Mouse (Mus musculus): ENCODE data around the gene Apoe. TPM values are rescaled to one million over a fixed set of nuclear protein-coding genes. Genes with fewer than 3 reads are reported as not detected.
"Not testable (repeated sequence)": the region's sequence is repeated elsewhere in the genome, so short reads cannot be mapped to it uniquely, and the experiment has no call there.

The Apoe gene
- total RNA-seq, 2 experiments from 2014 or later, result 2,679 to 2,697 TPM

DNA sequence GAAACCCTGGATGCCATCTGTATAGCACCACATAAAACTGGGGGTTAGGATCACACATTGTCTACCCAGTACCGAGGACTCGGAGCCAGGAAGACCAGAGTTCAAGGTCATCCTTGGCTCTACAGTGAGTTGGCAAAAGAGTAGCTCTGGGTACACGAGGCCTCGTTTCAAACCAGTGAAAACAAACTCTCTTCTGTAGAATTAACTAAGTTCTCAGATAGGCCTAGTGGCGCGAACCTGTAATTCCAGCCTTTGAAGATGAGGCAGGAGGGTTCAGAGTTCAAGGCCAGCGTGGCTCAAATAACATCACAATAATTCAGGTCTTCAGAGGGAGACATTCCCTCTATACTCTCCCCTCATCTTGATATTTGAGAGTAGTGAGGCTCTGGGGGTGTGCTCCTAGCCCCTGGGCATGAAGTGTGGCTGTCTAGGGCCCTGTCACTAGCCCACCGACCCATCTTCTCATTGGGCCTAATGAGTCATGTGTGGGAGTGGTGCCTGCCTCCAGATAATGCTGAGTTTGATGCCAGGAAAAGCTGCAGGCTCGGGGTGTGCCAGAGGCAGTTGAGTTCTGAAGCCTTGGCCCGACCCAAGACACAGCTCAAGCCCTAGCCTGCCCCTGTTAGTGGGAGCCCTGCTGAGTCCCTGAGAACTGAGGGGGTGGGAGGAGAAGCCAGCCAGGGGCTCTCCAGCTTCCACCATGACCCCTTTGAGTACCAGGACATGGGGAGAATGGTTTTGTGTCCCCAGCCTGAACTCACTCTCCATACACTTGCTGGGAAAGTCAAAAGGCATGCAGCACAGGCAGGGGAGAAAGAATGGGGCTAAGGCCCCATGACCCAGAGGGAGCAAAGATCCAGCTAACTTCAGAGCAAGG, 4.4 kb downstream of the Apoe start:
- no peak for DNase-seq (ENCODE audit: low spot score in 2 of 2)

DNA sequence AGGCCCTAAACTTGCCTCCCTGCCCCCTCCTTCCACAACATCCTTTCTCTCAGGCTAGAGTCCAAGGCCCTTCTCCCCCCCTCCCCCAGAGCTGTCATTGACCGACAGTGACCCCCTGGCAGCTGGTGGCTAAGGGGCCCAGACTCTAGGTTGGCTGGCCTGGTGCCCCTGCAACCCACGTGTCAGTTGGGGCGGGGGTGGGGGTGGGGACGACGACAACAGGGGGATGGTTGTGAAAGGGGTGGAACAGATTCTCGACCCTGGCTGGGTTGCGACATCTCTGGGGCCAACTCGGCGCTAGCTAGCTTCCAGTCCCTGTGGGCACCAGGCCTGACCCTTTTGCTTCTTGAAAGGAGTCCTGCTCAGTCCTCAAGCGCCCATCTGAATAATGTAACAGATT, 5.6 kb downstream of the Apoe start:
- DNase-seq (ENCODE audit: low spot score in 2 of 2), result peak in 1 of 2 experiments; percentile 81

DNA sequence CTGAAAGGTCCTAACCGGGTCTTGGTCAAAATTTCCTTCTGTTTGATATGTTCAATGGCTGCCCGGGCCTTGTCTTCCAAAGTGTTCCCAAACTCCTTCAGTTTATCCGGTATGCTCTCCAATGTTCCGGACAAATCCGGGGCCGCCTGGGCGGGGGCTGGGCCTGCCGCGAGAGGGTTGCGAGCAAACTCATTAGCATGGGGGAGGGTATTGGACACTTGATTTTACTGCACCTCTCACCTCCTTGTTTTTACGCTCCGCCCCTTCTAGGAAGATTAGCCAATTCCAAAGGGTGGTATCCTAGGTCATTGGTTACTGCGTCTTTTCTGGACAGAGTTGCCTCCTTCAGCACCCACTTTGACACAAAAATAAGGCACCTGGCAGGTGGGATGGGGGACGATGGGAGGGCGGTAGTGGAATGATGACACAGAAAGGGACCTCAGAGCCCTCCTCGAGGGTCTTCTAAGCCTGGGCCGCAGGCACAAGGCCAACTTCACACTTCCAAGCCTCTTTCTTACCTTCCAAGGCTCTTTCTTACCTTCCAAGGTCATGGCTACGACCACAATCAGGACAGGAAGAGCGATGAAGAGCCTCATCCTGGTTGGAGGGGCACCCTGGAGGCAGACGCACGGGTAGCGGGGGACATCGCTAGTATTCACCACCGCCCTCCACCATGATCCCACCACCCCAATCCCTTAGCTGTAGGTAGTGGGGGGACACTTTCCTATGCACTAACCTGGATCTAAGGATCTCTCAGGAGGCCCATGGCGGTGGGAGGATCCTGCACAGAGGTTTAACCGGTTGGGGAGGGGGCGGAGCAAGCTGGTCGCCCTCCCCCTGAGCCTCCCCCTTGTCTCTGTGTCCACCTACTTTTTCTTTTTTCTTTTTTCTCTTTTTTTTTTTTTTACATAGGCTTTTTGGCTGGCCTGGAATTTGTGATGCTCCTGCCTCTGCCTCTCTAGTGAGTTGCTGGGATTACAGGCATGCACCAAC, 6.8 kb downstream of the Apoe start, which contains the start of gene Apoc1:
Apoc1 (minus strand) TSS at position 788 of the 993 bp plus-strand sequence.
- DNase-seq (ENCODE audit: low spot score in 2 of 2), result no peak

DNA sequence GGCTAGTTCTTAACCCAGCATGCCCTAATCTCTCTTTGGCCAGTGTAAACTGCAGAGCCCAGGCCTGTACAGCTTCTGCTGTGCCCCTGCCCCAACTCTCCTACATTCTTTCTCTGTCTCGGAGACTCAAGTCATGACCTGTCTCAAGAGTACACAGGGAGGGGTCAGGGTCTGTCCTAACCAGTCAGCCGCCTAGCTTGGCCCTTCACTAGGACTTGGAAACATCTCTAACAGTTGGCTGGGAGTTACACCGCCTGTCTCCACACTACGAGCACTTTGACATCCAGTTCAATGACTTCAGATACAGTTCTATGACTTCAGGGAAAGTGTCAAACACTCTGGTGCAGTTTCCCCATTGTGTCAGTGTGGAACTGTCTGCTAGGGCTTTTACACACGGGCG, 7.6 kb downstream of the Apoe start:
- DNase-seq (ENCODE audit: low spot score in 2 of 2), result no peak

DNA sequence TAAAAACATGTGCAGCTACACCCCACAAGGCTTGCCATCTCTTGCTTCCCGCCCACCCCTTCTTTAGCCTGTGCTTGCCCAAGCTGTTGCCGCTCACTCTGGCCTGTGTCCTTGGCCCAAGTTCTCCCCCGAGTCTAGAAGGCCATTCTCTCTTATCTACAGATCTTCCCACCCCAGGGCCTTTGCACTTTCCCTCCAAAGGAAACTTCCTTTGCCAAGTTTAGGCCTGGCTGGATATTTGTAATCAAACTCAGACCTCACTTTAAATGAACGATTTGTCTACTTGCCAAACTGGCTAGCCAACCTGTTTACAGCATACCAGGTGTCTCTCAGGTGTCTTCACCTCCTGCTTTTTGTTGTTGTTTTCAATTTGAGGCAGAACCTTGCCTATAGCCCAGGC, 8.1 kb downstream of the Apoe start:
- DNase-seq (ENCODE audit: low spot score in 2 of 2), result no peak

DNA sequence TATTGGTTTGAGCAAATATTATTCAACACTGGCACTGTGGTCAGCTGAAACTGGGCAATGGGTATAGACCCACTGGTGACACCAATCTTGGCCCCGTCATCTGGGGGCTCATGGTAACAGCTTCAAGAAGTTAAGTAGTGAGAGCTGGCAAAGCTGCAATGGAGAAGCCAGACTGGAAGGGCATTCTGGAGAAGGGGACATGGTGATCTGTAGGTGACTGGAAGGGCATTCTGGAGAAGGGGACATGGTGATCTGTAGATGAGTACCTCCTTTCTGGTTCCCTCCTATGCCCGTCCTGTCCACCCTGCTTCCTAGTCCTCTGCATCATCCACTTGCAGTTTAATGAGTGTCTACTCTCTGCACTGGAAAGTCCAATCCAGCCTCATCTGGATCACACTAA, 10.4 kb downstream of the Apoe start:
- no peak for DNase-seq (ENCODE audit: low spot score in 2 of 2)

DNA sequence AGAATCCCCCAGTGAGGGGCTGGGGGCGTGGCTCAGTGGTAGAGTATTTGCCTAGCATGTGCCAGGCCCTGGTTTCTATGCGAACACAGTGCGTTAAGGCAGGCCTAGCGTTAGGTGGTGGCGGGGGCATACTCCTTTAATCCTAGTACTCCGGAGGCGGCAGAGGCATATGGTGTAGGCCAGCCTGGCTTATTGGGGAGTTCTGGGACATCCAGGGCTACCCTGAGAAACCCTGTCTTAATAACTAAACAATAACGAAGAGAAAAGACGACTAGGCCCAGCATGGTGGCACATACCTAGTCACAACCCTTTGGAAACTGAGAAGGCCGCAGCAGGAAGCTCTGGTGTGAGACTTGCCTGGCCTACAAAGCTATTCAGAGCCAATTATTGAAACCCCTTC, 10.9 kb downstream of the Apoe start:
- DNase-seq (ENCODE audit: low spot score in 2 of 2), result no peak

DNA sequence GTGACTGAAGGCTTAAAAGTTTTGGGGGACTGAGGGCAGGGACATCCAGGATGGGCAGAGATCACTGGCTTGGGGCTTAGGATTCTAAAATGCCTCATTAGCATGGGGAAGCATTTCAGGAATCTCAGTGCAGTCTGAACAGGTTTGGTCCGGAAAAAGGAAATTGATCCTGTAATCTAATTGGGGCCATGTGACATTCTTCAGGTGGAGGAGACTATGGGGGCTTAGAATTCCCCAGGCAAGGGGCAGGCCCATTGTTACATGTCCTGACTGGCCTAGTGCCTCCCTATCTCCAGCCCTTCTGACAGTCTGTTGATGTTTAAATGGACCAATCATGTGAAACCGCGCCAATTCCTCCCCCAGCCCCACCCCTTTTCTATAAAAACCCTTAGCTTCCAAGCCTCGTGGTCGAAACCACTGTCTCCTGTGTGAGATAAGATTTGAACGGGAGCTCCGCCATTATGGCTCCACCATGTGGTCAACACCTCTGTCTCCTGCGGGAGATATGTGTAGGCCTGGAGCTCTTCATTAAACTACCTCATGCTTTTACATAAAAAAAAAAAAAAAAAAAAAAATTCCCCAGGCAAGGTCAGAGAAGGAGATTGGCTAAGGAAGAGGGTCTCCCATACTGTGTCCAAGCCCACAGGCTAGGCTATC, 11.9 kb downstream of the Apoe start:
- DNase-seq (ENCODE audit: low spot score in 2 of 2), result not testable (repeated sequence)

DNA sequence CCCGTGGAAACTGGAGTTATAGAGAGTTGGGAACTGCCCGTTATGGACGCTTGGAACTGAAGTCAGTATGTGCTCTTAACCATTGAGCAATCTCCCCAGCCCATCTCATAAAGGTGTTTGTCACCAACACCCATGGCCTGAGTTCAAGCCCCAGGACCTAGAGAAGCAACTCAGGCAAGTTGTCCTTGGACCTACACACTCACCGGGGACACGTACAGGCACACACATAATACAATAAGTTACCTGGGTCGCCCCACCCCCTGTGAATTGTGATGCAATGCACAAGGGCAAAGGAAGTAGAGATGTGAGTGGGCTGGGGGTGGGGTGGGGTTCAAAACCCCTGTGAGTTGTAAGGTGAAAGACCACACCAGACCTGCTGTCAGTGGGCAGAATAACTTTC, 12.5 kb downstream of the Apoe start:
- DNase-seq (ENCODE audit: low spot score in 2 of 2), result no peak

DNA sequence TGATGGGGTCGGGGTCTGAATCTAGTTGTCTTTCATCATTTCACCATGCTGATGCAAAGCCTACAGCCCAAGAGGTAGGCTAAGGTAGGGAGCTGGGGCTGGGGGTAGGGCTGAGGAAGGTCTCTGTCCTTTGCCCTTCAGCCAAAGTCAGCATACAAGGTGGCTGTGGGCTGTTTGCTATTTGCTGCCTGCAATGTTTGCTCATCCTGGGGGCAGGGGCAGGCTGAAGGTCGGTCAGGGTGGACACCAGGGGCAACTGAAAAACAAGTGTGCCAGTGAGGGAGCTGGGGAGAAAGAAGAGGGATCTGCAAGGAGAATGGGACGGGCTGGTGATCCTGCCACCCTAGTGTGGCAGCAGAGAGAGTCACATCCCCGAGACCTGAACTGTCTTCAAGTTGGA, 13.6 kb downstream of the Apoe start:
- DNase-seq (ENCODE audit: low spot score in 2 of 2), result no peak

DNA sequence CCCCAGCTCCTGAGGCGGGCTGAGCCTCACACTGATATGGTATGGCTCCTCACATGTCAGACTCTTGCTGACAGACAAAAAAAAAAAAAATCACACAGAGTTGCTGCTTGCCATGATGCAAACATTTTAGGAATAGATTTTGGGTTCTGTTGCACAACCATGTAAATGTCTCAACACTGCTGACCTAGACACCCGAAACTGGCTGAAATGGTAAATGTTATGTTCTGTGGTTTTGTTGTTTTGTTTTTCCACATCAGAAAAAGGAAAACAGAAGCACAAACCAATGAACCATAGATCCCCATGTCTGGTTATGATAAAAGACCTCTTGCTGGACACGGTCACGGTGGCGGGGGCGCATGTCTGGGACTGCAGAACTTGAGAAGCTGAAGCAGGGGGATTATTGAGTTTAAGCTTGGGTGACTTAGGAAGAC, 15.2 kb downstream of the Apoe start:
- DNase-seq (ENCODE audit: low spot score in 2 of 2), result no peak

DNA sequence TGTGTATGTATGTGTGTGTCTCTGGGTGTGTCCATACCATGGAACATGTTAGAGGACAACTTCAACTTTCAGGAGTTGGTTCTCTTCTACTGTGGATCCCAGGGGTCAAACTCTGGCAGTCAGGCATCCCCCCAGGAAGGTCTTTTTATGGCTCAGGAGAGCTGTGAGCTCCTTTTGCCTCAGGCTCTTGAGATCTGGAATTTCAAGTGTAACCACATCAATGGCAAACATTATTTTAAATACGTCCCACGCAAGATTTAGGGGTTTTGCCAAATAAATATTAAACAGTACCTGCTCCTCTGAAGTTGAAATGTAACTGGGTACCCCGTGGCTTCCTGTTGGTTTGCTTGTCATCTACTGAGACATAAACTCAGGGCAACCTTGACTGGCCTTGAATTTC, 16.0 kb downstream of the Apoe start:
- DNase-seq (ENCODE audit: low spot score in 2 of 2), result no peak

DNA sequence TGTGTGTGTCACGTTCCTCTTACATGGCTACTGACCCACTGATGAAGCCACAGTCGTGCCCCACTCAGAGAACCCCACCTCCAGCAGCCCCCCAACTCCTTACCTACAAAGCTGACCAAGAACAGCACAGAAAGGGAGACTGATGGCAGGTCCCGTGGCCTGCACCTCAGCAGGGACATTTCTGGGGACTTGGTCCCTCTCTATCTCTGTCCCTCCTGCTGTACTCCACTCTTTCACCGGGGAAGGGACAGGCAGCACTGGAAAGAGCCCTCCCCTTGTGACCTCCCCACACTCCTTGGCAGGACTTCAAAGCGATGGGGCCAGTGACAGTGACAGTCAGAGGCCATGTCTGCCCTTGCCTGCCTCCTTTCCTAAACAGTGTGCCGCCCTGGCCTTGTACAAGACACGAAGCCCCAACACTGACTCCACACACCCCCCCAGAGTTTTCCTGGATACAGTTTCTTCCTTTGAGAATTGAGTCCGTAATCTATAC, 17.7 kb downstream of the Apoe start, which contains the start of the genes Gm44805 and Apoc4:
Gm44805 (minus strand) TSS at position 222 of the 493 bp plus-strand sequence.
Apoc4 (minus strand) TSS at position 278 of the 493 bp plus-strand sequence.
- no peak for DNase-seq (ENCODE audit: low spot score in 2 of 2)

DNA sequence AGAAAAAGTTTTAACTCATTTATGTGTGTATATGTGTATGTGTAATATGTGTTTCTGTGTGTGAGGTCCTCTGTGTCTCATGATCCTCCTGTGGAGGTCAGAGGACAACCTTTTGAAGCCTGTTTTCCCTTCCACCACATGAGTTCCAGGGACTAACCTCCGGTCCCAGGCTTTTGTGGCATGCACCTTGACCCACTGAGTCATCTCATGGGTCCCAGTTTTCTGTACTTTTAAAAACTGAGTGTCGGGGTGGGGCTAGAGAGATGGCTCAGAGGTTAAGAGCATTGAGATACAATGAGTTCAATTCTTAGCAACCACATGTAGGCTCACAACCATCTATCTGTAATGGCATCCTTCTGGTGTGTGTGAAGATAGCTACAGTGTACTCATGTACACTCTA, 18.3 kb downstream of the Apoe start:
- DNase-seq (ENCODE audit: low spot score in 2 of 2), result no peak

DNA sequence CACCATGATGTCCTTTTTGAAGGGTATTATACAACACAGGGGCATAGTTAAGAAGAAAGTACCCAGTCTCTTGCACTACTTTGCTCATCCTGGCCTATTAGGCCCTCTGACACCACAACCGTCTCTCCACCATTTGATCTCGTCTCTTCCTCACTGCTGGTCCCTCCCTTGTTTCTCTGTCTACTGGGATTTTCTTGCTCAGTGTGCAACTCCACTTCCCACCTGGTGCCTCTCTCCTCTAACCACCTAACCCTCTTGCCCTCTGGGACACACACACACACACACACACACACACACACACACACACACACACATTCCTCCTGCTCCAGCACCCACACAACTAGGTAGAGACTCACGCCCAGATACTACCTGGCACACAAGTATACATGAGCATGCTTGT, 20.1 kb downstream of the Apoe start:
- no peak for DNase-seq (ENCODE audit: low spot score in 2 of 2)

DNA sequence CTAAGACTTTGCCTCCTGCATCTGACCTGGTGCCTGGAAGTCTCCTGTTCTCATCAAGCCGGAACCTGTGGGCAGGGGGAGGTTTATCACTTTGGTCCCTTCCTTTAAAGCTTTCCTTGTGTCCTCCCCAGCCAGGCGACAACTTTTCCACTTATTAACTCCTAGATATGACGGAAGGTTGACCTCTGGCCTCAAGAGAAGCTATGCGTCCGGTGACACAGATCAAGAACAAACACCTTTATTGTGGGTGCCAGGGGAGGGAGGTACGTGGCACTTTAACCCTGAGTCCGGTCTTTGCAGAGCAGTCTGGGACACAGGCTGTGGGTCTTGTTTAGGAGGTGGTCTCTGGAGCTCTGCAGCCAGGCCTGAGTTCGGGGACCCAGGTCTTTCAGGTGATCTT, 21.1 kb downstream of the Apoe start, which contains the start of gene Apoc2:
Apoc2 (minus strand) TSS at position 70 of the 400 bp plus-strand sequence.
- no peak for DNase-seq (ENCODE audit: low spot score in 2 of 2)

DNA sequence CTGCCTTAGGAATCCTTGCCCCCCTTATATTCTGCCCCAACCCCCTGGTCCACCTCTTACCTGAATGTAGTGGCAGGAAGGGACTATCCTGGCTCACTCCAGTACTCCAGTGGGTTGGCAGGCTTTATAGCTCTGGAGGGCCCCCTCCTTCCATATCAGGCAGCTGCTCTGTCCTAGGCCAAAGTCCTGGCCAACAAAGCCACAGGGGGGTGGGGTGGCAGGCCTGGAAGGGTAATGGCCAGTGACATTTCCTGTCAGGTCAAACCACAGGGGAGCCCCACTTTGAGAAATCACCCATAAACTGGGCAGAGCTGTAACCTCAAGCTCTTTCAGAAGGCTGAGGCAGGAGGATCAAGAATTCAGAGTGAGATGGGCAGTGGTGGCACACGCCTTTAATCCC, 22.3 kb downstream of the Apoe start:
- DNase-seq (ENCODE audit: low spot score in 2 of 2), result no peak

DNA sequence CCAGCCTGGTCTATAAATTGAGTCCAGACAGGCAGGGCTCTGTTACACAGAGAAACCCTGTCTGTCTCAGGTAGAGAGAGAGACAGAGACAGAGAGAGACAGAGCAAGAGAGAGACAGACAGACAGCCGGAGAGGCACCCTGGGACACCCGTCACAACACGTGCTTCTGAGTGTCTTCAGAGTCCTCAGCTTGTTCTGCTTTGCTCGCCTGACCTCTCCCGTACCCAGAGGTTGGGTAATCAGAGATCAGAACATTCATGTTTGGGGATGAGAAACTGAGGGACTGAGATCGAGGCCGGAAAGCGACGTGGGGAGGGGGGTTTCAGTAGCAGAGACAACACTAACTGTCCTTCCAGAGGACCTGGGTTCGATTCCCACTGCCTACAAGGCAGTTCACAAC, 23.2 kb downstream of the Apoe start:
- no peak for DNase-seq (ENCODE audit: low spot score in 2 of 2)

DNA sequence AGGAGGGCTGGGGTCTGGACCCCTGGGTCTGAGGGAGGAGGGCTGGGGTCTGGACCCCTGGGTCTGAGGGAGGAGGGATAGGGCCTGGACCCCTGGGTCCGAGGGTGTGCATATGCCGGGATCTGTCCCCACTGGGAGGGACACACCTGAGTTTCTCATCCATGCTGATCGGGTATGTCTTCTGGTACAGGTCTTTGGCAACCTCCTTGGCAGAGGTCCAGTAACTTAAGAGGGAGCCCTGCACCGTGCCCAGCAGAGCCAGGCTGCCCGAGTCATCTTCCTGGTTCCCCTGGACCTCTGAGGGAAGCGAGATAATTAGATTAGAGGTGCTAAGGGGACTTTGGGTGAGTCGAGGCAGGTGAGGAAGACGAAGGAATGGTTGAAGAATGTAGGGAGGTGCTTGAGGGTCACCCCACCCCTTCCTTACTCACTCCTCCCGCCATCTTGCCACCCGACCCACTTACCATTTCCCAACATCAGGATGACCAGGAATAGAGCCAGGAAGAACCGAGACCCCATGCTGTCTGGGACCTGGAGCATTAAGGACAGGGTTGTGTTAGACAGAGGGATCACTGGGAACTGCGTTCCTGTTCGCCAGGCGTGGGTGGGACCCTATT, 25.8 kb downstream of the Apoe start:
- no peak for DNase-seq (ENCODE audit: low spot score in 2 of 2)

DNA sequence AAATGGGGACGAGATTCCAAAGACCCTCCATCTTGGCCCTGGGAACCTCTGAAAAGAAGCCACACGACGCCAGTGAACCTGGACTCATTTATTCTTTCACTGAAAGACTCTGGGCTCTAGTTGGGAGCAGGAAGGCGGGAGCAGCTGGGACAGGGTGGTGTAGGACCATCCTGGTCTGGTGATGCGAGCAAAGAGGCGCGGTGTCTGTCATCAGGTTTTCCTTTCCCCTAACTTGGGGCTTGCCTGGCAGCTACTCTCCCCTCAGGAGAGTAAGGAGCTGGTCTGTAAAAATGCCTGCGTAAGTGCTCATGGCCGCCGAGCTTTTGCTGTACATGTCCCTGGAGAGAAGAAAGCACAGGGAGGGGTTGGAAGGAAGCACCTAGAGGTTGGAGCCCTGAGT, 27.5 kb downstream of the Apoe start:
- no peak for DNase-seq (ENCODE audit: low spot score in 2 of 2)
